Mouse (Mus musculus) neural tube, embryonic 15.5 days (tissue): Measurements from ENCODE around the gene Aph1c. TPM values are rescaled to one million over a fixed set of nuclear protein-coding genes. Genes with fewer than 3 reads are reported as not detected.

Source experiments
- ATAC-seq: fragments of 200-750 bp; cut with Nextera tagmentation; 2 replicates; pipeline ENCODE4 v1.8.0; 2017; ENCODE audit warnings: mild to moderate bottlenecking, moderate TSS enrichment, moderate library complexity; ENCODE audit not compliant: low FRiP score
- H3K27ac ChIP-seq: fragments of 300-500 bp; sonication (generic); replicated peaks from 2 replicates; pipeline ENCODE4 v1.5.1; 2015; ENCODE audit warnings: mild to moderate bottlenecking, inconsistent platforms
- H3K27me3 ChIP-seq: fragments of 300-500 bp; sonication (generic); replicated peaks from 2 replicates; pipeline ENCODE4 v1.6.1; 2015; ENCODE audit warnings: inconsistent platforms
- H3K36me3 ChIP-seq: fragments of 300-500 bp; sonication (generic); 2 replicates; pipeline ENCODE4 v1.6.1; 2015; ENCODE audit warnings: inconsistent platforms
- H3K4me1 ChIP-seq: fragments of 300-500 bp; sonication (generic); 2 replicates; pipeline ENCODE4 v1.6.1; 2015; ENCODE audit warnings: inconsistent platforms
- H3K4me2 ChIP-seq: fragments of 300-500 bp; sonication (generic); 2 replicates; pipeline ENCODE4 v1.6.1; 2015; ENCODE audit warnings: inconsistent platforms, mild to moderate bottlenecking, moderate library complexity
- H3K4me3 ChIP-seq: fragments of 300-500 bp; sonication (generic); replicated peaks from 2 replicates; pipeline ENCODE4 v1.5.1; 2015; ENCODE audit warnings: mild to moderate bottlenecking, inconsistent platforms
- H3K9ac ChIP-seq: fragments of 300-500 bp; sonication (generic); replicated peaks from 2 replicates; pipeline ENCODE4 v1.6.1; 2015; ENCODE audit warnings: mild to moderate bottlenecking, inconsistent platforms
- H3K9me3 ChIP-seq: fragments of 300-500 bp; sonication (generic); replicated peaks from 2 replicates; pipeline ENCODE4 v1.6.1; 2016; ENCODE audit warnings: inconsistent platforms
- WGBS: fragments of 180-500 bp; shearing (Covaris S2); methylation state at CpG from one replicate; pipeline ENCODE4 v1.1.7; 2015; ENCODE audit warnings: mixed read lengths; 5-methylcytosine and 5-hydroxymethylcytosine counted together
- polyA plus RNA-seq: library from polyadenylated mRNA; unstranded; fragments of >200 nt; fragmentation: Nextera tagmentation; extraction: Ambion mirVana; gene quantifications from 2 replicates; pipeline ENCODE4 v1.2.1, GENCODE M21; 2015

Gene Aph1c
- polyA plus RNA-seq, 1 experiment from 2014 or later: 4.7 TPM

GRCm38 (mm10) chr9:66770701-66771100 is 63.8 kb downstream of the Aph1c start:
- no peak for ATAC-seq

GRCm38 (mm10) chr9:66769275-66769674 is 65.3 kb downstream of the Aph1c start:
- ATAC-seq: no peak
- no peak overlapping the region for H3K27ac ChIP-seq
- H3K9me3 ChIP-seq: no peaks in the 10 kb centered on the region
- H3K4me3 ChIP-seq: no peak overlapping the region
- H3K36me3 ChIP-seq: no peaks in the 10 kb centered on the region
- no peaks in the 10 kb centered on the region for H3K27me3 ChIP-seq
- H3K4me1 ChIP-seq: no peaks in the 10 kb centered on the region
- H3K9ac ChIP-seq: no peak overlapping the region
- 62% methylated on average over 3 of the region's 3 CpGs for WGBS
- no peak overlapping the region for H3K4me2 ChIP-seq

More at GRCm38 (mm10) chr9:66770701-66771100, 63.8 kb downstream of the Aph1c start:
- Histone ChIP-seq H3K4me3 (no peak overlapping the region), H3K9me3 (no peaks in the 10 kb centered on the region), H3K27me3 (no peaks in the 10 kb centered on the region), H3K4me2 (no peak overlapping the region), H3K36me3 (no peaks in the 10 kb centered on the region), H3K9ac (no peak overlapping the region), H3K27ac (no peak overlapping the region), H3K4me1 (no peaks in the 10 kb centered on the region)

- no peaks in the 10 kb centered on the region for H3K27me3 ChIP-seq
- H3K27ac ChIP-seq: no peak overlapping the region
- H3K4me2 ChIP-seq: no peak overlapping the region
- H3K9ac ChIP-seq: no peak overlapping the region
- WGBS: 94% methylated on average over 1 of the region's 1 CpGs
- no peaks in the 10 kb centered on the region for H3K4me1 ChIP-seq
- H3K9me3 ChIP-seq: no peaks in the 10 kb centered on the region
- ATAC-seq: no peak
- H3K36me3 ChIP-seq: no peaks in the 10 kb centered on the region
- H3K4me3 ChIP-seq: no peak overlapping the region
Measured at GRCm38 (mm10) chr9:66768721-66769120, 65.8 kb downstream of the Aph1c start.

Other genes with a start within 250 kb of the Aph1c start
- 51.2 and 57.0 TPM in 2 replicates for gene Usp3, start 241.6 kb downstream of the Aph1c start, polyA plus RNA-seq
- gene Car12, start 121.0 kb downstream of the Aph1c start, polyA plus RNA-seq: 0.81 and 2.1 TPM in 2 replicates
- gene Aph1b, start 39.2 kb downstream of the Aph1c start, polyA plus RNA-seq: 16.7 and 18.7 TPM in 2 replicates
- 0.36 and 0.49 TPM in 2 replicates for gene Gm10647, start 37.7 kb downstream of the Aph1c start, polyA plus RNA-seq
- 30.8 and 32.1 TPM in 2 replicates for gene Rab8b, start 85.0 kb upstream of the Aph1c start, polyA plus RNA-seq
- 234 and 310 TPM in 2 replicates for gene Rps27l, start 111.4 kb upstream of the Aph1c start, polyA plus RNA-seq
- 12.4 and 12.7 TPM in 2 replicates for gene Lactb, start 140.8 kb upstream of the Aph1c start, polyA plus RNA-seq
- 230 and 300 TPM in 2 replicates for gene Tpm1, start 214.7 kb upstream of the Aph1c start, polyA plus RNA-seq